Mouse (Mus musculus) spleen, adult 2 months (tissue): ENCODE data around the gene Rap1b.

Source experiments
- CTCF ChIP-seq: fragments of 200-500 bp; IDR thresholded peaks from 2 replicates; pipeline ENCODE4 v1.5.1; 2011; ENCODE audit warnings: mild to moderate bottlenecking, inconsistent platforms; ENCODE audit not compliant: insufficient read depth, insufficient read length, insufficient replicate concordance; ENCODE audit errors: extremely low read depth
- POLR2A ChIP-seq: fragments of 200-500 bp; IDR thresholded peaks from 2 replicates; pipeline ENCODE4 v1.6.1; 2011; ENCODE audit warnings: low read depth, low read length, inconsistent platforms

DNA sequence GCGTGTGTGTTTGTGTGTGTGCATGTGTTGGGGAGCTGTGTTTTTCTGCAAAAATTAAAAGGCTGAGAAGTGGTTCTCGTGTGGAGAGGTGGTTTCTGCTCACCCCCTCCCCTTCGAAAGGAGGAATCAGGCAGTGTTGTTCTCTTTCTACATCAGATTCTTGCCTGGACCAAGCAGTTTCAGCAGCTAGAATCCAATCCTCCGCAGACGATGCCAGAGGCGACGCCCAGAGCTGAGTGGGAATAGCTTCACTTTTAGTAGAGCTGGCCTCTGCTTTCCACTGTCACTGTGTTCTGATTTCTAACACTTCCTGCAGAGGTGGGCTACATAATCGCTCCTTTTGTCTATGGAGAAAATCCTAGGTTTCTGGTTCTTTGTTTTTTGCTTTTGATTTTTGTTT lies 31.0 kb upstream of the Rap1b start:
- TF ChIP-seq POLR2A, result no peak
- no peak for TF ChIP-seq CTCF
